Mouse (Mus musculus) megakaryocyte, embryonic 14.5 days (primary cell): ENCODE results near the gene Pus7l.

Experiments
- FLI1 ChIP-seq: IDR thresholded peaks from 2 replicates; pipeline ENCODE4 v1.6.1; 2012; ENCODE audit warnings: low read length, inconsistent platforms, mixed read lengths
- GATA1 ChIP-seq: IDR thresholded peaks from 3 replicates; pipeline ENCODE4 v1.6.1; 2012; ENCODE audit warnings: mixed read lengths, low read length, inconsistent platforms, borderline replicate concordance

DNA sequence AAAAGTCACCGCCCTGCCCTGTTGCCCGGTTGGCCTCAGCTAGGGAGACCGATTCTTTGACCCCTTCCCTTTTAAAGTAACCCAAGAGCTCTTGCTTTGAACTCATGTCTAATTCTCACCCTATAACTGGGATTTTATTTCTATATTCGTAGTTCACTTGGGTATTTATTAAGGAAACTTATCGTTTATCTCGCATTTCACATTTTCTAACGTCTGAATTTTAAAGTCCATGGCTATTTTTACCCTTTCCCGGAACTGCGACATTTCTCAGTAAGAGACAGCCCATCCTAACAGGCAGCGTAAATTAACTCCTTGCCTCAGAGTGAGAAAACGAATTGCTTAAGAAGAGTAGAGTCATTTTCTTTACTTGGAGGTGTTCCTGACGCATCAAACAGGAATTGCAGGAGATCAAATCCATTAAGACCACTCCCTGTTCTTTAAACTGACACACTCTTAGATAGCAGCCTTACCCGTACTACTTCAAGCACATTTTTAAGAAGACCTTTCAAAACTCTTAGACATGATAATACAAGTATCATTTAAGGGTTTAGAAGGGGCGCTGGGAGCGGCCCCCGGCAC is 25.3 kb downstream of the Pus7l start:
- TF ChIP-seq GATA1 (no peak), FLI1 (no peak)
